Mouse (Mus musculus): Measurements from ENCODE around the gene Cops6. TPM values are rescaled to one million over a fixed set of nuclear protein-coding genes. Genes with fewer than 3 reads are reported as not detected.

The Cops6 gene
- total RNA-seq, 1 experiment from 2014 or later = 54.0 TPM

GRCm38 (mm10) chr5:138186950-138187638, 26.2 kb downstream of the Cops6 start, which contains the start of the genes Taf6 and Cnpy4:
Gene Taf6, minus strand, starts transcription at chr5:138187451.
Gene Cnpy4, plus strand, starts transcription at chr5:138187485.
- peak; percentile 81 for ATAC-seq (replicated peaks; ENCODE audit: low read depth, poor library complexity, severe bottlenecking)

- ATAC-seq (replicated peaks; ENCODE audit: low read depth, poor library complexity, severe bottlenecking) = peak; percentile 83
These were observed 26.9 kb downstream of the Cops6 start for GRCm38 (mm10) chr5:138187661-138188306.

GRCm38 (mm10) chr5:138193771-138194727, 33.2 kb downstream of the Cops6 start, which contains the start of gene Mblac1:
Gene Mblac1, plus strand, starts transcription at chr5:138194314.
- peak; percentile 81 for ATAC-seq (replicated peaks; ENCODE audit: low read depth, poor library complexity, severe bottlenecking)

- peak; percentile 27 for ATAC-seq (replicated peaks; ENCODE audit: low read depth, poor library complexity, severe bottlenecking)
These were observed 34.0 kb downstream of the Cops6 start for GRCm38 (mm10) chr5:138194755-138195345.

GRCm38 (mm10) chr5:138195463-138195862, 34.6 kb downstream of the Cops6 start:
- peak; percentile 39; the same call in 1 of the 2 replicates for ATAC-seq (replicated peaks; ENCODE audit: low read depth, poor library complexity, severe bottlenecking)

- no peak for ATAC-seq (replicated peaks; ENCODE audit: low read depth, poor library complexity, severe bottlenecking)
These were observed 38.7 kb downstream of the Cops6 start for GRCm38 (mm10) chr5:138199576-138199975.

- ATAC-seq (replicated peaks; ENCODE audit: low read depth, poor library complexity, severe bottlenecking) = no peak
These were observed 41.2 kb downstream of the Cops6 start for GRCm38 (mm10) chr5:138202086-138202485.

GRCm38 (mm10) chr5:138207253-138207652, 46.4 kb downstream of the Cops6 start:
- no peak for ATAC-seq (replicated peaks; ENCODE audit: low read depth, poor library complexity, severe bottlenecking)

GRCm38 (mm10) chr5:138207873-138208272, 47.0 kb downstream of the Cops6 start:
- no peak for ATAC-seq (replicated peaks; ENCODE audit: low read depth, poor library complexity, severe bottlenecking)

Other genes starting within 250 kb of the Cops6 start
- not detected in 2 replicates for gene Cyp3a13, start 239.5 kb upstream of the Cops6 start, total RNA-seq (2017)
- not detected in 2 replicates for gene Gjc3, start 198.0 kb upstream of the Cops6 start, total RNA-seq (2017)
- gene Azgp1, start 179.6 kb upstream of the Cops6 start, total RNA-seq (2017) = not detected in 2 replicates
- gene Smok3a, start 139.8 kb upstream of the Cops6 start, total RNA-seq (2017) = not detected in 2 replicates
- gene Smok3b, start 139.6 kb upstream of the Cops6 start, total RNA-seq (2017) = not detected in 2 replicates
- not detected in 2 replicates for gene Smok3c, start 107.9 kb upstream of the Cops6 start, total RNA-seq (2017)
- gene Zkscan1, start 76.0 kb upstream of the Cops6 start, total RNA-seq (2017) = 29.1 and 44.2 TPM in 2 replicates
- gene Zscan21, start 44.2 kb upstream of the Cops6 start, total RNA-seq (2017) = 16.6 and 20.7 TPM in 2 replicates
- gene Zfp113, start 5.3 kb upstream of the Cops6 start, total RNA-seq (2017) = 8.9 and 10.2 TPM in 2 replicates
- 23.0 and 33.7 TPM in 2 replicates for gene Ap4m1, start 10.9 kb downstream of the Cops6 start, total RNA-seq (2017)
- 456 and 545 TPM in 2 replicates for gene Mcm7, start 11.4 kb downstream of the Cops6 start, total RNA-seq (2017)
- gene Taf6, start 26.4 kb downstream of the Cops6 start, total RNA-seq (2017) = 28.2 and 30.8 TPM in 2 replicates
- gene Cnpy4, start 26.4 kb downstream of the Cops6 start, total RNA-seq (2017) = 37.3 and 41.4 TPM in 2 replicates
- 2.2 and 7.7 TPM in 2 replicates for gene Mblac1, start 33.2 kb downstream of the Cops6 start, total RNA-seq (2017)
- 2.9 and 3.3 TPM in 2 replicates for gene Nxpe5, start 64.8 kb downstream of the Cops6 start, total RNA-seq (2017)
- gene Lamtor4, start 94.4 kb downstream of the Cops6 start, total RNA-seq (2017) = 31.0 and 43.3 TPM in 2 replicates
- gene BC037034, start 103.0 kb downstream of the Cops6 start, total RNA-seq (2017) = 28.9 and 34.1 TPM in 2 replicates
- gene Gal3st4, start 111.8 kb downstream of the Cops6 start, total RNA-seq (2017) = 0.34 TPM in 1 of 2 replicates, not detected in the other
- not detected in 2 replicates for gene Gm43720, start 118.9 kb downstream of the Cops6 start, total RNA-seq (2017)
- 5.3 and 7.1 TPM in 2 replicates for gene Gpc2, start 118.9 kb downstream of the Cops6 start, total RNA-seq (2017)
- gene Stag3, start 119.2 kb downstream of the Cops6 start, total RNA-seq (2017) = 2.9 and 8.7 TPM in 2 replicates
- gene Pvrig, start 180.9 kb downstream of the Cops6 start, total RNA-seq (2017) = not detected in 2 replicates